Mouse (Mus musculus) layer of hippocampus, postnatal 25 days (tissue): Measurements from ENCODE around the gene Rps6ka1. TPM values are rescaled to one million over a fixed set of nuclear protein-coding genes. Genes with fewer than 3 reads are reported as not detected.
"Not testable (repeated sequence)": the region's sequence is repeated elsewhere in the genome, so short reads cannot be mapped to it uniquely, and the experiment has no call there.

Source experiments
- DNase-seq, 2 experiments: peaks; one replicate each; pipeline ENCODE4 v3.0.0; 2022; ENCODE audit warnings: mixed read lengths in 2 of 2, low spot score in 1 of 2; ENCODE audit errors: extremely low spot score in 1 of 2
- total RNA-seq, 2 experiments: library from RNA; stranded (reverse); gene quantifications; 2 replicates each; pipeline ENCODE4 v1.2.3; 2021

Rps6ka1 gene
- total RNA-seq, 2 experiments from 2014 or later, result 11.4 to 12.7 TPM

- no peak for DNase-seq
Measured at GRCm38 (mm10) chr4:133865231-133865630, 22.4 kb downstream of the Rps6ka1 start.

GRCm38 (mm10) chr4:133864380-133864981 lies 23.1 kb downstream of the Rps6ka1 start:
- DNase-seq, result no peak

- no peak for DNase-seq
Measured at GRCm38 (mm10) chr4:133863795-133864379, 23.7 kb downstream of the Rps6ka1 start.

GRCm38 (mm10) chr4:133857527-133857926 lies 30.1 kb downstream of the Rps6ka1 start:
- no peak for DNase-seq

GRCm38 (mm10) chr4:133854621-133855020 lies 33.0 kb downstream of the Rps6ka1 start:
- no peak for DNase-seq

- no peak for DNase-seq
Measured at GRCm38 (mm10) chr4:133853630-133854029, 34.0 kb downstream of the Rps6ka1 start.

- DNase-seq, result no peak
Measured at GRCm38 (mm10) chr4:133846625-133847024, 41.0 kb downstream of the Rps6ka1 start.

- no peak for DNase-seq
Measured at GRCm38 (mm10) chr4:133845060-133845459, 42.5 kb downstream of the Rps6ka1 start.

GRCm38 (mm10) chr4:133844209-133844841 lies 43.3 kb downstream of the Rps6ka1 start:
- no peak for DNase-seq

- no peak for DNase-seq
Measured at GRCm38 (mm10) chr4:133842992-133843737, 44.4 kb downstream of the Rps6ka1 start.

GRCm38 (mm10) chr4:133841756-133842483 lies 45.7 kb downstream of the Rps6ka1 start:
- DNase-seq, result not testable (repeated sequence)

- no peak for DNase-seq
Measured at GRCm38 (mm10) chr4:133841035-133841434, 46.6 kb downstream of the Rps6ka1 start.

GRCm38 (mm10) chr4:133840501-133840900 lies 47.1 kb downstream of the Rps6ka1 start:
- no peak for DNase-seq

GRCm38 (mm10) chr4:133839385-133839826 lies 48.2 kb downstream of the Rps6ka1 start:
- no peak for DNase-seq

- DNase-seq, result peak in 1 of 2 experiments; percentile 47
Measured at GRCm38 (mm10) chr4:133836575-133836974, 51.0 kb downstream of the Rps6ka1 start.

GRCm38 (mm10) chr4:133835211-133835610 lies 52.4 kb downstream of the Rps6ka1 start:
- no peak for DNase-seq

GRCm38 (mm10) chr4:133832945-133833874 lies 54.4 kb downstream of the Rps6ka1 start:
- DNase-seq, result no peak

GRCm38 (mm10) chr4:133830453-133830852 lies 57.1 kb downstream of the Rps6ka1 start:
- no peak for DNase-seq
